Mouse (Mus musculus): ENCODE results near the gene Ston1. TPM values are rescaled to one million over a fixed set of nuclear protein-coding genes. Genes with fewer than 3 reads are reported as not detected.

Gene Ston1
- polyA plus RNA-seq, 1 experiment = 0.80 TPM

DNA sequence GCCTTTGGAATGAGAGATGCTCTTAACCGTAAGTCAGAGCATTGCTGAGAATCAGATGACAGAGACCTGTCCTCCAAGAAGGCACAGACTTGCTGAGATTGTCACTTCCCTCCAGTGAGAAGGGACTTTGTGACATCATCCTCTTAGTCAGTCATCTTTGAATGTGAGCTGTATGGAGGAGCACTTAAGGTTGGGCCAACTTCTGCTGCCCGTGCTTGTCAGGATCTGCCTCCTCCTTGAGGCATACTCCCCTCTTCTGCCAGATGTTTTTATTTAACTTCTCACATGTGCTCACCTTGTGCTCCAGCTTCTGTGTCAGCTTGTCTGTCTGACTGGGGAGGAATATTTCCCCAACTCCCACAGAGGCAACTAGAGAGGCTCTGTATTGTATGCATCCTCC lies 13.6 kb downstream of the Ston1 start:
- Histone ChIP-seq H3K4me1 (ENCODE audit: control insufficient read depth, insufficient read depth, low read length) (no peaks in the 10 kb centered on the region), H3K4me3 (replicated peaks; ENCODE audit: control insufficient read depth, low read depth, low read length) (no peak overlapping the region), H3K27ac (ENCODE audit: control insufficient read depth, insufficient read depth, low read depth, low read length, poor library complexity) (no peak overlapping the region)
- WGBS = 73% methylated on average over 2 of the region's 2 CpGs
- no peak for TF ChIP-seq CTCF (IDR thresholded peaks at IDR 0.05; ENCODE audit: control insufficient read depth, insufficient read depth, low read length)
- TF ChIP-seq POLR2A (IDR thresholded peaks at IDR 0.05; ENCODE audit: borderline replicate concordance, control insufficient read depth, low read depth, low read length) = no peak

DNA sequence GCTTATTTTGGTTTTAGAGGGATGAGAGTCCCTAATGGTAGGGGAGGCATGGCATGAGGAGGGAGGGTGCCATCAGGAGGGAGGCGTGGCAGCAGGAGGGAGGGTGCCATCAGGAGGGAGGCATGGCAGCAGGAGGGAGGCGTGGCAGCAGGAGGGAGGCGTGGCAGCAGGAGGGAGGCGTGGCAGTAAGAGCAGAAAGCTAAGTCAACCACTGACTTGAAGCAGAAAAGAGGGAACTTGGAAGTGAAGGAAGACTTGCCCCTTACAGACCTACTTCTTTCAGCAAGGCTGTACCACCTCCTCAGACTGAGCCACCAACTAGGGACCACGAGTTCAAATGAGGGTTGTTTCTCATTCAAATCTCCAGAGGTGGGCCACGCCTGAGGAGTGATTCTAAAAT lies 15.7 kb downstream of the Ston1 start:
- no peaks in the 10 kb centered on the region for H3K4me1 ChIP-seq (ENCODE audit: control insufficient read depth, insufficient read depth, low read length)
- WGBS = 58% methylated on average over 6 of the region's 6 CpGs
- H3K27ac ChIP-seq (ENCODE audit: control insufficient read depth, insufficient read depth, low read depth, low read length, poor library complexity) = no peak overlapping the region
- no peak overlapping the region for H3K4me3 ChIP-seq (replicated peaks; ENCODE audit: control insufficient read depth, low read depth, low read length)
- TF ChIP-seq POLR2A (IDR thresholded peaks at IDR 0.05; ENCODE audit: borderline replicate concordance, control insufficient read depth, low read depth, low read length) (no peak), CTCF (IDR thresholded peaks at IDR 0.05; ENCODE audit: control insufficient read depth, insufficient read depth, low read length) (no peak)

DNA sequence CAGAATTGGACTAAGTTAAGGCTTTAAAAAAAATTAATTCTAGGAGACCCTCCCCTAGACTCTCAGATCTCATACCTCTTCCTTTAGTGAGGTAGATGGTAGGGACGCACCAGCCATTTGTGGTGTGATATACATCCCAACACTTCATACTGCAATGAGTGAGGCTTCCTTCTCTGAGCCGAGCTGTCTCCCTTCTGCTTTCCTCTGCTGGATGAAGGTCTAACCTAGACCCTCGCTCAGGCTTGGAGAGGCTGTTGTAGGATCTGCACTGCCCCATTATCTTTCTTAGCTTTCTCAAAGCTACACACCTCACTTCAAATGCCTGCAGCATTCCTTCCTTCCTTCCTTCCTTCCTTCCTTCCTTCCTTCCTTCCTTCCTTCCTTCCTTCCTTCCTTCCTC lies 16.2 kb downstream of the Ston1 start:
- H3K4me1 ChIP-seq (ENCODE audit: control insufficient read depth, insufficient read depth, low read length) = no peaks in the 10 kb centered on the region
- no peak for TF ChIP-seq CTCF (IDR thresholded peaks at IDR 0.05; ENCODE audit: control insufficient read depth, insufficient read depth, low read length)
- TF ChIP-seq POLR2A (IDR thresholded peaks at IDR 0.05; ENCODE audit: borderline replicate concordance, control insufficient read depth, low read depth, low read length) = no peak
- 80% methylated on average over 3 of the region's 3 CpGs for WGBS

DNA sequence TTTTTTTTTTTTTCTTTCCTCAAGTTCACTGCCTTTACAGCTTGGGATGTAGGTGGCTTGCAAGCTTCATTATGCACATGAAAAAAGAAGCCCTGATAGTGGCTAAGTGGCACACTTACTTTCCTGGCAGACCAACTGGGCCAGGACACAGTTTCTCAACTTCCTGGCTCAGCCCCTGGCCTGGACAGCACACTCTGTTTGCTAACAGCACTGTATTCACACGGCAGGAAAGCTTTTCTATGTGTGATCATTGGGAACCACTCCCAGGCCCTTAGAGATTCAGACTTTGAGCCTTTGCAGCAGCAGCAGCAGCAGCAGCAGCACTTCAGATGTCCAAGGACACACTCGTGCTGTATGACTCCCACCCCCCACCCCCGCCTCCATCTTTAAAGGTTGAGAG lies 16.8 kb downstream of the Ston1 start:
- TF ChIP-seq POLR2A (IDR thresholded peaks at IDR 0.05; ENCODE audit: borderline replicate concordance, control insufficient read depth, low read depth, low read length) = no peak
- no peak for TF ChIP-seq CTCF (IDR thresholded peaks at IDR 0.05; ENCODE audit: control insufficient read depth, insufficient read depth, low read length)
- WGBS = 62% methylated on average over 3 of the region's 3 CpGs
- no peak overlapping the region for H3K4me3 ChIP-seq (replicated peaks; ENCODE audit: control insufficient read depth, low read depth, low read length)
- H3K4me1 ChIP-seq (ENCODE audit: control insufficient read depth, insufficient read depth, low read length) = no peaks in the 10 kb centered on the region
- H3K27ac ChIP-seq (ENCODE audit: control insufficient read depth, insufficient read depth, low read depth, low read length, poor library complexity) = no peak overlapping the region

More for the DNA sequence above, 16.2 kb downstream of the Ston1 start:
- no peak overlapping the region for H3K4me3 ChIP-seq (replicated peaks; ENCODE audit: control insufficient read depth, low read depth, low read length)
- H3K27ac ChIP-seq (ENCODE audit: control insufficient read depth, insufficient read depth, low read depth, low read length, poor library complexity) = no peak overlapping the region

DNA sequence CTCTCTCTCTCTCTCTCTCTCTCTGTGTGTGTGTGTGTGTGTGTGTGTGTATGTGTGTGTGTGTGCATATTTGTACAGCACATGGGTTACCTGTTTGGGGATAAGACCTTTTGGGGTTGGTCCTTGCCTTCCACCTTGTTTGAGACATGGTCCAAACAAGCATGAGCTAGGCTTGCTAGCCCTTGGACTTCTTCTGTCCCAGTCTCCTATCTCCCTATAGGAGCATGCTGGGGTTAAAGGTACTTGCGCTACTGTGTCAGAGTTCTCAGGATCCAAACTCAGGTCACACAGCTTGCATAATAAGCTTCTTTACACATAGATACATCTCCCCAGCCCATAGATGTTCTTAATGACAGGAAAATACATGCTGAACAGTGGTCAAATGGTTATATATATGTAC lies 17.2 kb downstream of the Ston1 start:
- WGBS = 85% methylated on average over 1 of the region's 1 CpGs
- Histone ChIP-seq H3K4me3 (replicated peaks; ENCODE audit: control insufficient read depth, low read depth, low read length) (no peak overlapping the region), H3K4me1 (ENCODE audit: control insufficient read depth, insufficient read depth, low read length) (no peaks in the 10 kb centered on the region), H3K27ac (ENCODE audit: control insufficient read depth, insufficient read depth, low read depth, low read length, poor library complexity) (no peak overlapping the region)
- TF ChIP-seq CTCF (IDR thresholded peaks at IDR 0.05; ENCODE audit: control insufficient read depth, insufficient read depth, low read length) (no peak), POLR2A (IDR thresholded peaks at IDR 0.05; ENCODE audit: borderline replicate concordance, control insufficient read depth, low read depth, low read length) (no peak)

DNA sequence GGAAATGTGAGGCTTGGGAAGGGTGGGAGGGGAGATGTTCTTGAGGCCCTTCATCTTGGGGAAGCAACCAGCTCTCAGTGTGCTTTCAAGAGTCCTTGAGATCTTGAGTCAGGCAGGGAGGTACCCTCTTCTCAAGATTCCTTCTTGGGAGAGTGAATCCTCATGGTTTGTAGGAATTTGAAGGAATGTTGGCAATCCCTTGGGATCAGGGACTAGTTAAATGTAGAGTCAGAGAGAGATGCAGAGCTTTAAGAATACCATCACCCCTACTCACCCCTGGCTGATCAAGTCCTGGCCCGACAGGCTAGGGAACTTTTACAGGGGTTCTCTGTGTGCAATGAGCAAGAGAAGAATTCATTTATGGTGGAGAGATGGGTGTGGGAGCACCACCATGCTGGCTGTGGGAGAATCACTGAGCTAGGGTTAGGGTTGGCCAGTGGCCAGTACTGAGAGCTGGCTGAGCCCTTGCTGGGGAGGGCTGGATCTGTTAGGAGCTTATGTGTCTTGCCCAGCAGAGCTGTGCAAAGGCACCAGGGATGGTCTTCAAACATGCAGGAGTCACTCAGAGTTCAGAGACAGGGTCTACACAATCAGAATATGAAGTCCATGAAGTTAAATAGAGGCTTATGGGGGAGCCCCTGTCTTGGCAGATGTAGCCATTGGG lies 18.1 kb downstream of the Ston1 start:
- Histone ChIP-seq H3K27ac (ENCODE audit: control insufficient read depth, insufficient read depth, low read depth, low read length, poor library complexity) (no peak overlapping the region), H3K4me1 (ENCODE audit: control insufficient read depth, insufficient read depth, low read length) (no peaks in the 10 kb centered on the region), H3K4me3 (replicated peaks; ENCODE audit: control insufficient read depth, low read depth, low read length) (no peak overlapping the region)
- TF ChIP-seq CTCF (IDR thresholded peaks at IDR 0.05; ENCODE audit: control insufficient read depth, insufficient read depth, low read length) (no peak), POLR2A (IDR thresholded peaks at IDR 0.05; ENCODE audit: borderline replicate concordance, control insufficient read depth, low read depth, low read length) (no peak)
- WGBS = 79% methylated on average over 1 of the region's 1 CpGs

DNA sequence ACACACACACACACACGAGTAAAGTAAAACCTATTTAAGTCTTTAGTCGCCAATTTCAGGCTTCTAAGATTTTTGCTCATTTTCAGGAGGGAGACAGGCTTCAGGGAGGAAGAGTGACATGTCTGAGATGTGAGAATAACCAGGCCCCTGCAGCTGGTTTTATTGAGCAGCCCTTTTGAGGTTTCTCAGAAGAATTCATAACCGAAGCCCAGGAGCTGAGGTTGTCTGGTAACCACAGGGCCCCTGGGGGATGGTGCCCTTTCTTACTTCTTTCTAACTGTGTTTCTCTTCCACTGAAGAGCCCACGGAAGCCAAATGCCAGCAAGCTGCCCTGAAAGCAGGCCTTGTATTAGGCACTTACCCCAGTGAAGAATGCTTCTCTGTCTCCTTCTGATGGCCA lies 23.5 kb downstream of the Ston1 start:
- no peak for TF ChIP-seq POLR2A (IDR thresholded peaks at IDR 0.05; ENCODE audit: borderline replicate concordance, control insufficient read depth, low read depth, low read length)
- WGBS = 65% methylated on average over 4 of the region's 4 CpGs
- H3K4me1 ChIP-seq (ENCODE audit: control insufficient read depth, insufficient read depth, low read length) = no peaks in the 10 kb centered on the region; the same call in 1 of the 2 replicates
- no peak overlapping the region for H3K4me3 ChIP-seq (replicated peaks; ENCODE audit: control insufficient read depth, low read depth, low read length)
- 0 out of 2 replicates have a peak overlapping the region, but pooled peaks have one; percentile 26 for H3K27ac ChIP-seq (ENCODE audit: control insufficient read depth, insufficient read depth, low read depth, low read length, poor library complexity)

DNA sequence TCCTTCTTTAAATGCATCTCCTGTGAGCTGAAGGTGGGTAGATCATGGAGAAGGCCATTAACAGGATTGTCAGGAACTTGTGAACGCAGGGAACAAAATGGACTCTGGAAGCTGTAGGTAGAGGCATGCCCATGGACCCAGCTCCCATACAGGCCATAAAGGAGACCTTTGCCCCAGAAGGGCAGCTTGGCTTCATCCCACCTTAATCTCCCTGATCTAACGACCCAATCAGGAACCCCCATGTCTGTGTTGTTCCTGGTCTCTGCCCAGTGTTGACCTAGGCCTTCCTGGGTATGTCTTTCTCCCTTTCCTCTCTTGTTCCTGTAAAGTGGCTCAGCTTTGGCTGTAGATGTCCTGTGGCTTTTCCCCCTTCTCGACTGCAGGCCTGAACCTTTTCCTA lies 23.9 kb downstream of the Ston1 start:
- TF ChIP-seq POLR2A (IDR thresholded peaks at IDR 0.05; ENCODE audit: borderline replicate concordance, control insufficient read depth, low read depth, low read length) (no peak), CTCF (IDR thresholded peaks at IDR 0.05; ENCODE audit: control insufficient read depth, insufficient read depth, low read length) (no peak)
- 71% methylated on average over 3 of the region's 3 CpGs for WGBS
- 0 out of 2 replicates have a peak overlapping the region, but pooled peaks have one; percentile 26 for H3K27ac ChIP-seq (ENCODE audit: control insufficient read depth, insufficient read depth, low read depth, low read length, poor library complexity)
- no peaks in the 10 kb centered on the region; the same call in 1 of the 2 replicates for H3K4me1 ChIP-seq (ENCODE audit: control insufficient read depth, insufficient read depth, low read length)
- no peak overlapping the region for H3K4me3 ChIP-seq (replicated peaks; ENCODE audit: control insufficient read depth, low read depth, low read length)

DNA sequence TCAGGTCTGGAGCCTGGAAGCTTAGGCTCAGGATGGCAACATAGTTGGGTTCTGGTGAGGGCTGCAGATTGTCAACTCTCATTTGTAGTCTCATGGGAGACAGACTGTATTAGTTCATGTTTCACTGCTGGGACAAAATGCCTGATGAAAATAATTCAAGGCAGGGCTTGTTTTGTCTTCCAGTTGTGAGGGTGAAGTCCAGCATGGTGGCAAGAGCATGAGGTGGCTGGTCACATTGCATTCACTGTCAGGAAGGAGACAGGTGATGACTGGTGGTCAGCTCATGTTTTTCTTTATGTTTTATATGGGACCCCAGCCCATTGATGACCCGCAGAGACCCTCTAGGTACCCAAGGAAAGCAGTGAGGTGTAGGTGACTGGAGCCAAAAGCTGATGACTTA lies 25.2 kb downstream of the Ston1 start:
- 75% methylated on average over 1 of the region's 1 CpGs for WGBS
- no peak overlapping the region for H3K27ac ChIP-seq (ENCODE audit: control insufficient read depth, insufficient read depth, low read depth, low read length, poor library complexity)
- TF ChIP-seq CTCF (IDR thresholded peaks at IDR 0.05; ENCODE audit: control insufficient read depth, insufficient read depth, low read length) = no peak
- TF ChIP-seq POLR2A (IDR thresholded peaks at IDR 0.05; ENCODE audit: borderline replicate concordance, control insufficient read depth, low read depth, low read length) = no peak
- H3K4me3 ChIP-seq (replicated peaks; ENCODE audit: control insufficient read depth, low read depth, low read length) = no peak overlapping the region
- no peaks in the 10 kb centered on the region; the same call in 1 of the 2 replicates for H3K4me1 ChIP-seq (ENCODE audit: control insufficient read depth, insufficient read depth, low read length)
